Mouse (Mus musculus): ENCODE results near the gene Cbl.

The Cbl gene

GRCm38 (mm10) chr9:44178811-44179210 lies 55.0 kb downstream of the Cbl start:
- DNase-seq (ENCODE audit: low spot score): no peak

- no peak for DNase-seq (ENCODE audit: low spot score)
Measured at GRCm38 (mm10) chr9:44178389-44178788, 55.5 kb downstream of the Cbl start.

- no peak for DNase-seq (ENCODE audit: low spot score)
Measured at GRCm38 (mm10) chr9:44177405-44177804, 56.4 kb downstream of the Cbl start.

GRCm38 (mm10) chr9:44175957-44176356 lies 57.9 kb downstream of the Cbl start:
- DNase-seq (ENCODE audit: low spot score): no peak

GRCm38 (mm10) chr9:44175556-44175955 lies 58.3 kb downstream of the Cbl start:
- DNase-seq (ENCODE audit: low spot score): no peak

GRCm38 (mm10) chr9:44170691-44171151 lies 63.1 kb downstream of the Cbl start:
- no peak for DNase-seq (ENCODE audit: low spot score)

GRCm38 (mm10) chr9:44168931-44169330 lies 64.9 kb downstream of the Cbl start:
- DNase-seq (ENCODE audit: low spot score): no peak

- no peak for DNase-seq (ENCODE audit: low spot score)
Measured at GRCm38 (mm10) chr9:44159886-44160285, 74.0 kb downstream of the Cbl start.

GRCm38 (mm10) chr9:44147290-44147689 lies 86.6 kb downstream of the Cbl start:
- DNase-seq (ENCODE audit: low spot score): no peak

- DNase-seq (ENCODE audit: low spot score): no peak
Measured at GRCm38 (mm10) chr9:44144718-44145060, 89.2 kb downstream of the Cbl start.

GRCm38 (mm10) chr9:44144023-44144717 lies 89.7 kb downstream of the Cbl start:
- DNase-seq (ENCODE audit: low spot score): peak; percentile 48

GRCm38 (mm10) chr9:44143421-44143820 lies 90.4 kb downstream of the Cbl start:
- no peak for DNase-seq (ENCODE audit: low spot score)

- DNase-seq (ENCODE audit: low spot score): no peak
Measured at GRCm38 (mm10) chr9:44141951-44142350, 91.9 kb downstream of the Cbl start.

- DNase-seq (ENCODE audit: low spot score): no peak
Measured at GRCm38 (mm10) chr9:44137846-44138245, 96.0 kb downstream of the Cbl start.

GRCm38 (mm10) chr9:44135731-44136411 lies 98.0 kb downstream of the Cbl start:
- DNase-seq (ENCODE audit: low spot score): no peak

GRCm38 (mm10) chr9:44134851-44135730 lies 98.8 kb downstream of the Cbl start:
- peak; percentile 36 for DNase-seq (ENCODE audit: low spot score)

- DNase-seq (ENCODE audit: low spot score): peak; percentile 62
Measured at GRCm38 (mm10) chr9:44134101-44134850, 99.6 kb downstream of the Cbl start, which contains the start of gene Mcam. Gene Mcam, plus strand, starts transcription at chr9:44134469.

- DNase-seq (ENCODE audit: low spot score): no peak
Measured at GRCm38 (mm10) chr9:44133287-44133686, 100.6 kb downstream of the Cbl start.

- no peak for DNase-seq (ENCODE audit: low spot score)
Measured at GRCm38 (mm10) chr9:44132200-44132599, 101.6 kb downstream of the Cbl start.

- no peak for DNase-seq (ENCODE audit: low spot score)
Measured at GRCm38 (mm10) chr9:44131276-44131590, 102.6 kb downstream of the Cbl start.

GRCm38 (mm10) chr9:44130581-44131275 lies 103.1 kb downstream of the Cbl start:
- no peak for DNase-seq (ENCODE audit: low spot score)
